Mouse (Mus musculus) embryonic facial prominence, embryonic 15.5 days (tissue): ENCODE data around the gene Taar7e. TPM values are rescaled to one million over a fixed set of nuclear protein-coding genes. Genes with fewer than 3 reads are reported as not detected.
"Not testable (repeated sequence)": the region's sequence is repeated elsewhere in the genome, so short reads cannot be mapped to it uniquely, and the experiment has no call there.

ENCODE experiments used
- ATAC-seq: fragments of 200-750 bp; cut with Nextera tagmentation; 2 replicates; pipeline ENCODE4 v1.8.0; 2017; ENCODE audit warnings: low read depth, moderate TSS enrichment; ENCODE audit not compliant: insufficient number of reproducible peaks, low FRiP score, low TSS enrichment
- H3K27ac ChIP-seq: fragments of 300-500 bp; sonication (generic); replicated peaks from 2 replicates; pipeline ENCODE4 v1.5.1; 2015; ENCODE audit warnings: mild to moderate bottlenecking, inconsistent platforms
- H3K27me3 ChIP-seq: fragments of 300-500 bp; sonication (generic); 2 replicates; pipeline ENCODE4 v1.6.1; 2015; ENCODE audit warnings: inconsistent platforms
- H3K36me3 ChIP-seq: fragments of 300-500 bp; sonication (generic); 2 replicates; pipeline ENCODE4 v1.6.1; 2015; ENCODE audit warnings: mild to moderate bottlenecking, inconsistent platforms
- H3K4me1 ChIP-seq: fragments of 300-500 bp; sonication (generic); 2 replicates; pipeline ENCODE4 v1.6.1; 2015; ENCODE audit warnings: inconsistent platforms
- H3K4me2 ChIP-seq: fragments of 300-500 bp; sonication (generic); replicated peaks from 2 replicates; pipeline ENCODE4 v1.6.1; 2015; ENCODE audit warnings: mild to moderate bottlenecking, inconsistent platforms
- H3K4me3 ChIP-seq: fragments of 300-500 bp; sonication (generic); replicated peaks from 2 replicates; pipeline ENCODE4 v1.5.1; 2015; ENCODE audit warnings: mild to moderate bottlenecking, inconsistent platforms
- H3K9ac ChIP-seq: fragments of 300-500 bp; sonication (generic); 2 replicates; pipeline ENCODE4 v1.6.1; 2015; ENCODE audit warnings: inconsistent platforms
- H3K9me3 ChIP-seq: fragments of 300-500 bp; sonication (generic); replicated peaks from 2 replicates; pipeline ENCODE4 v1.6.1; 2016; ENCODE audit warnings: inconsistent platforms
- WGBS: fragments of 180-500 bp; shearing (Covaris S2); methylation state at CpG from one replicate; pipeline ENCODE4 v1.1.7; 2015; 5-methylcytosine and 5-hydroxymethylcytosine counted together
- polyA plus RNA-seq: library from polyadenylated mRNA; unstranded; fragments of >200 nt; fragmentation: Nextera tagmentation; extraction: Ambion mirVana; gene quantifications from 2 replicates; pipeline ENCODE4 v1.2.1, GENCODE M21; 2015

Gene Taar7e
- polyA plus RNA-seq, 1 experiment from 2014 or later: not detected

DNA sequence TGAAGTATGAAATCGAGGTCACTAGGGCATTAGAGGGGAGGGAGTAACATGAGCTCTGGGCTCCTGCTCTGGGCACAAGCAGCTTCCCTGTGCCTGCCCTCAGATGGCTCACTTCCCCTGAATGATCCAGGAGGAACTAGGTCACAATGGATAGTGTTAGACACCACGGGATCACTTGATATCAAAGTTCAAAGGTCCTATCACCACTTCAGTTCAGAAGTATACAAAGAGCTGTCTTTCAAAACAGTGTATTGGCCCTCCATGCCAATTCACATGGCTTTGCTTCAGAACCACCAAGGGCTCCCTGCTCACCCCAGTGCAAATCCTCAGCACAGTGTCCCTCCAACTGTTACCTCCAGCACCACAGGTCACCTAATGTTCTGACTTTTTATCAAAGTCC is 37.3 kb downstream of the Taar7e start:
- ATAC-seq, H3K4me3 ChIP-seq, H3K9ac ChIP-seq, H3K27me3 ChIP-seq, H3K27ac ChIP-seq, H3K9me3 ChIP-seq, H3K36me3 ChIP-seq, H3K4me2 ChIP-seq, H3K4me1 ChIP-seq: not testable (repeated sequence)
- WGBS: 19% methylated on average over 2 of the region's 2 CpGs

DNA sequence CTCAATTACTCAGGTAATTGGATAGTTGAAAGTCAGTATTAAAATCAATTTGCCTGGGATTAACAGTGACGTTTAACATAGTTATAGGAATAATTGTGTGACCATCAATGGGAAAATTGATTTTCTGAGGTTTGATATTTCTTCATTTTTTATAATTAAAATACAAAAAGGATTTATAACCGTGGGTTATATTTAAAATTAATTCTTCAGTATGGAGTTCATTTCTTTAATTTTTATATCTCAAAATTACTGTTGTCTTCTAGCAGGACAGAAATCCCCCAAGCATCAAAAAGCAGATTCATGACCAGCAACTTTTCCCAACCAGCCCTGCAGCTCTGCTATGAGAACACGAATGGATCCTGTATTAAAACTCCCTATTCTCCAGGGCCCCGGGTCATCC is 38.8 kb downstream of the Taar7e start, which contains the start of gene Taar8a:
TSS of gene Taar8a (plus strand) at position 301 of the 400 bp plus-strand sequence.
- H3K4me3 ChIP-seq, H3K4me1 ChIP-seq, H3K27ac ChIP-seq, H3K4me2 ChIP-seq, H3K36me3 ChIP-seq, H3K9ac ChIP-seq, H3K9me3 ChIP-seq, ATAC-seq, H3K27me3 ChIP-seq: not testable (repeated sequence)
- 65% methylated on average over 2 of the region's 4 CpGs for WGBS

DNA sequence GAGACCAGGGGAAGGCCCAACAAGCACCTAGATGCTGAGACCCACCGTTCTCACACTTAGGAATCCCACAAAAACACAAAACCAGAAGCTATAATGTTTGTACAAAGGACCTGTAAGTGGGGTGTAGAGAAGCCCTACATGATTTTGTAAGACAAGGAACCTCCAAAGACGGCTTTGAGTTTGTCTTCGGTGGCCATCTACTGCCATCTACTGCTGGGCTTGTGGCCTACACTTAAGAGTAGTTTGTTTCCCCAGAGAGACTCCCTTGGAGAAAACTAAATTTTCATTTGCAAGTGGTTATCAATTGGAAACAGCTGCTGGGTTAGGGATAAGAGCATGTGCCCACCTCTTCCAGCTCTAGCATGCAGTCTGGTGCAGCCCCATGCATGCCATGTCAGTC is 42.8 kb downstream of the Taar7e start:
- Histone ChIP-seq H3K4me1 (no peaks in the 10 kb centered on the region), H3K27me3 (no peaks in the 10 kb centered on the region), H3K4me2 (no peak overlapping the region), H3K9me3 (no peaks in the 10 kb centered on the region), H3K4me3 (no peak overlapping the region), H3K36me3 (no peaks in the 10 kb centered on the region), H3K9ac (no peak overlapping the region), H3K27ac (no peak overlapping the region)
- 35% methylated on average over 3 of the region's 3 CpGs for WGBS
- ATAC-seq: no peak

DNA sequence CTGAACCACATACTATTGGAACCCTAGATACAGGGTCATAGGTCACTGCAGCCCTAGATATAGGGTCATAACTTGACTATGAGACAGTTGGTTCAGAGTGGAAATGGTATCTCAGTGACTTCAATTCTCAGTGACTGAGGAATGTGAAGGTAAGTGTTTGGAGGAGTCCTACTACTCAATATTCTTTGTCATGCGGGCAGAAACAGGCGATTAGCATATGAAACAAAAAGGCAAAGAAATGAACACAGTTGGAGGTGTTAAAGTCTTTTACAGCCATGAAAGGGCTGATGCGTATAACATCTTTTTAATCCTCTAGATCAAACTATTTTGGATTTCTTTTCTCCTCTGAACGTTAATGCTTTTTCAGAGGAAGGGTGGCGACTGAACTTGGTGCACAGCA is 48.5 kb downstream of the Taar7e start:
- Histone ChIP-seq H3K27ac (no peak overlapping the region), H3K36me3 (no peaks in the 10 kb centered on the region), H3K4me3 (no peak overlapping the region), H3K9ac (no peak overlapping the region), H3K27me3 (no peaks in the 10 kb centered on the region), H3K9me3 (no peaks in the 10 kb centered on the region), H3K4me2 (no peak overlapping the region), H3K4me1 (no peaks in the 10 kb centered on the region)
- 77% methylated on average over 5 of the region's 5 CpGs for WGBS
- no peak for ATAC-seq

DNA sequence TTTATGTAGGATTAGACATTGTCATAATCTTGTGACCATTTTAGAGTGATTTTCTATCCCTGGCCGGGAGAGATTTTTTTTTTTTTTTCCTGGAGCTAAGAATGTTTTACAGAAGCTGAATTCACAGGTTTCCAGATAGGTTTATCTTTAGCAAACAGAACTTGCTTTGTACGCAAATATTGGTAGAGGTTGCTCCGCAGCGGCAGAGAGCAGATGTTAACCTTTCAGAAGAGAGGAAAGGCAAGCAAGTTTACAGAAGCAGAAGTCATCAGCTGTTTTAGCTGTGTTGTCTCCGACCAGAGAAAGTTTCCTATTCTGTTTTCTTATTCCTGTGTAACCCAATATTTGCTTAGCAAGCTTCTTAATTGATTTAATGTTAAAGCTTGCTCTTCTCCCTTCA is 49.1 kb downstream of the Taar7e start:
- 66% methylated on average over 5 of the region's 5 CpGs for WGBS
- Histone ChIP-seq H3K36me3 (no peaks in the 10 kb centered on the region), H3K4me1 (no peaks in the 10 kb centered on the region), H3K9me3 (no peaks in the 10 kb centered on the region), H3K4me3 (no peak overlapping the region), H3K27me3 (no peaks in the 10 kb centered on the region), H3K27ac (no peak overlapping the region), H3K4me2 (no peak overlapping the region), H3K9ac (no peak overlapping the region)
- no peak for ATAC-seq

DNA sequence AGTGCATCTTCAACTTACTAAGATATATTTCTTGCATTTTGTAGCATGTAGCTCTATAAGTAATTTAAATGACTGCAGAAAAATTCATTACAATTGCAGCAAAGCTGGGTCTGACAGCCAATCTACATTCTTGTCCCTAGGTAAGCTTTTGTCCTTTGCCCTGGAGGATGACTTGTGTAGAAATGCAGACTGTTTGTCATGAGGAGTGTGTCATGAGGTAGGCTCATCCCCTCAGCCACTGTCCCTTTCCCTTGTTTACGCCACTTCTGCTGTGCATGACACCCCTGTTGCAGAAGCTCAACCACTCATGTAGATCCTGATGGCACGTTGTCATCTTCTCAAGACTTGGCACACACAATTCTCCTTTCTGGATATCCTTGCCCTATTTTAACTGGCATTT is 49.8 kb downstream of the Taar7e start:
- H3K9ac ChIP-seq: no peak overlapping the region
- no peak overlapping the region for H3K4me2 ChIP-seq
- H3K4me1 ChIP-seq: no peaks in the 10 kb centered on the region
- no peak overlapping the region for H3K4me3 ChIP-seq
- H3K27ac ChIP-seq: no peak overlapping the region
- WGBS: 85% methylated on average over 2 of the region's 2 CpGs
- no peak for ATAC-seq
- H3K9me3 ChIP-seq: no peaks in the 10 kb centered on the region
- H3K36me3 ChIP-seq: no peaks in the 10 kb centered on the region
- no peaks in the 10 kb centered on the region for H3K27me3 ChIP-seq

Other genes starting within 250 kb of the Taar7e start
- gene Slc18b1, start 240.6 kb upstream of the Taar7e start, polyA plus RNA-seq: 19.2 and 26.8 TPM in 2 replicates
- gene Vnn3, start 186.2 kb upstream of the Taar7e start, polyA plus RNA-seq: 0.12 and 0.14 TPM in 2 replicates
- 0.43 and 0.56 TPM in 2 replicates for gene Vnn1, start 142.9 kb upstream of the Taar7e start, polyA plus RNA-seq
- not detected in 2 replicates for gene Taar1, start 117.3 kb upstream of the Taar7e start, polyA plus RNA-seq
- 0.50 and 0.75 TPM in 2 replicates for gene Taar2, start 99.0 kb upstream of the Taar7e start, polyA plus RNA-seq
- not detected in 2 replicates for gene Taar3, start 88.1 kb upstream of the Taar7e start, polyA plus RNA-seq
- not detected in 2 replicates for gene Taar4, start 77.1 kb upstream of the Taar7e start, polyA plus RNA-seq
- not detected in 2 replicates for gene Taar5, start 66.9 kb upstream of the Taar7e start, polyA plus RNA-seq
- not detected in 2 replicates for gene Taar6, start 52.0 kb upstream of the Taar7e start, polyA plus RNA-seq
- not detected in 2 replicates for gene Taar7a, start 44.1 kb upstream of the Taar7e start, polyA plus RNA-seq
- gene Taar7b, start 37.7 kb upstream of the Taar7e start, polyA plus RNA-seq: 0.15 TPM in 1 of 2 replicates, not detected in the other
- 0.27 and 0.37 TPM in 2 replicates for gene Taar7d, start 10.4 kb upstream of the Taar7e start, polyA plus RNA-seq
- not detected in 2 replicates for gene Taar7f, start 11.9 kb downstream of the Taar7e start, polyA plus RNA-seq
- not detected in 2 replicates for gene Taar8a, start 38.9 kb downstream of the Taar7e start, polyA plus RNA-seq
- gene Taar8b, start 54.7 kb downstream of the Taar7e start, polyA plus RNA-seq: not detected in 2 replicates
- gene Taar8c, start 64.3 kb downstream of the Taar7e start, polyA plus RNA-seq: not detected in 2 replicates
- gene Taar9, start 71.9 kb downstream of the Taar7e start, polyA plus RNA-seq: not detected in 2 replicates
- gene Stx7, start 111.7 kb downstream of the Taar7e start, polyA plus RNA-seq: 70.1 and 73.2 TPM in 2 replicates
- 29.5 and 29.8 TPM in 2 replicates for gene Moxd1, start 185.9 kb downstream of the Taar7e start, polyA plus RNA-seq